Mouse (Mus musculus) intestine, postnatal 0 days (tissue): ENCODE results near the gene Rpusd2. TPM values are rescaled to one million over a fixed set of nuclear protein-coding genes. Genes with fewer than 3 reads are reported as not detected.

ENCODE experiments used
- ATAC-seq: fragments of 200-750 bp; cut with Nextera tagmentation; 2 replicates; pipeline ENCODE4 v1.8.0; 2017; ENCODE audit warnings: mild to moderate bottlenecking, moderate TSS enrichment, moderate library complexity
- H3K27ac ChIP-seq: fragments of 300-500 bp; sonication (generic); 2 replicates; pipeline ENCODE4 v1.5.1; 2014; ENCODE audit warnings: mild to moderate bottlenecking, low read depth, low read length, moderate library complexity
- H3K27me3 ChIP-seq: fragments of 300-500 bp; sonication (generic); replicated peaks from 2 replicates; pipeline ENCODE4 v1.6.1; 2014; ENCODE audit warnings: low read length, mixed read lengths; ENCODE audit not compliant: control insufficient read depth, insufficient read depth
- H3K36me3 ChIP-seq: fragments of 300-500 bp; sonication (generic); 2 replicates; pipeline ENCODE4 v1.6.1; 2014; ENCODE audit warnings: mild to moderate bottlenecking, moderate library complexity; ENCODE audit not compliant: control insufficient read depth, insufficient read depth
- H3K4me1 ChIP-seq: fragments of 300-500 bp; sonication (generic); replicated peaks from 2 replicates; pipeline ENCODE4 v1.6.1; 2014; ENCODE audit warnings: antibody characterized with exemption, low read length, mixed read lengths; ENCODE audit not compliant: control insufficient read depth, insufficient read depth
- H3K4me2 ChIP-seq: fragments of 300-500 bp; sonication (generic); replicated peaks from 2 replicates; pipeline ENCODE4 v1.6.1; 2014; ENCODE audit warnings: low read depth, mild to moderate bottlenecking, moderate library complexity
- H3K4me3 ChIP-seq: fragments of 300-500 bp; sonication (generic); 2 replicates; pipeline ENCODE4 v1.5.1; 2014; ENCODE audit warnings: low read depth, low read length
- H3K9ac ChIP-seq: fragments of 300-500 bp; sonication (generic); 2 replicates; pipeline ENCODE4 v1.6.1; 2014; ENCODE audit warnings: mild to moderate bottlenecking, low read depth, low read length
- H3K9me3 ChIP-seq: fragments of 300-500 bp; sonication (generic); 2 replicates; pipeline ENCODE4 v1.6.1; 2016; ENCODE audit warnings: mixed run types; ENCODE audit not compliant: control insufficient read depth
- CTCF ChIP-seq: sonication (generic); IDR thresholded peaks from 2 replicates; pipeline ENCODE4 v1.5.1; 2016; ENCODE audit warnings: low read depth, mild to moderate bottlenecking, control low read depth, antibody characterized with exemption, moderate library complexity
- WGBS: fragments of 180-500 bp; shearing (Covaris S2); extraction: QIAGEN DNeasy Blood & Tissue Kit; methylation state at CpG from one replicate; pipeline ENCODE4 v1.1.7; 2014; 5-methylcytosine and 5-hydroxymethylcytosine counted together
- polyA plus RNA-seq: library from polyadenylated mRNA; unstranded; fragments of >200 nt; fragmentation: Nextera tagmentation; extraction: Ambion mirVana; gene quantifications from 2 replicates; pipeline ENCODE4 v1.2.1, GENCODE M21; 2015

Rpusd2 gene
- polyA plus RNA-seq, 1 experiment from 2014 or later = 1.2 TPM

DNA sequence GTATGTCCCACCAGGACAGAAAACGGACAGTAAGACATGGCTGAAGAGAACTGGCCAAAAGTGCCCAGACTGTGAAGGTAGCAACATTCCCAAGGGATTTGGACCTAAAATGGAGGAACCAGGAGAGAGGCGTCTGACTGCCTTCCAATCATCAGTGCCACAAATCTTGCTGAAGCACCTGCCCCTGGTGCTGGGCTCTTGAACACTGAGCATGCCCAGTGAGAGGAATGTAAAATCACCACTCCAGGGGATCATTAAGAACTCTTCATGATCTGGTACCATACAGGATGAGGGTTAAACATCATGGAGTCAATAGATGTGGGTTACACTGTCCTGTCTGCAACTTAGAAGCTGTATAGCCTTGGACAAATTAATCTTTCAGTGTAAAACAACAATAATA lies 10.6 kb downstream of the Rpusd2 start:
- Histone ChIP-seq H3K36me3 (no peaks in the 10 kb centered on the region), H3K9ac (no peak overlapping the region), H3K27ac (no peak overlapping the region), H3K9me3 (no peaks in the 10 kb centered on the region), H3K27me3 (no peaks in the 10 kb centered on the region), H3K4me2 (no peak overlapping the region), H3K4me1 (0 out of 2 replicates have a peak, but pooled peaks cover 9% of the 10 kb centered on the region), H3K4me3 (no peak overlapping the region)
- ATAC-seq = no peak
- WGBS = 79% methylated on average over 2 of the region's 2 CpGs
- no peak for TF ChIP-seq CTCF

DNA sequence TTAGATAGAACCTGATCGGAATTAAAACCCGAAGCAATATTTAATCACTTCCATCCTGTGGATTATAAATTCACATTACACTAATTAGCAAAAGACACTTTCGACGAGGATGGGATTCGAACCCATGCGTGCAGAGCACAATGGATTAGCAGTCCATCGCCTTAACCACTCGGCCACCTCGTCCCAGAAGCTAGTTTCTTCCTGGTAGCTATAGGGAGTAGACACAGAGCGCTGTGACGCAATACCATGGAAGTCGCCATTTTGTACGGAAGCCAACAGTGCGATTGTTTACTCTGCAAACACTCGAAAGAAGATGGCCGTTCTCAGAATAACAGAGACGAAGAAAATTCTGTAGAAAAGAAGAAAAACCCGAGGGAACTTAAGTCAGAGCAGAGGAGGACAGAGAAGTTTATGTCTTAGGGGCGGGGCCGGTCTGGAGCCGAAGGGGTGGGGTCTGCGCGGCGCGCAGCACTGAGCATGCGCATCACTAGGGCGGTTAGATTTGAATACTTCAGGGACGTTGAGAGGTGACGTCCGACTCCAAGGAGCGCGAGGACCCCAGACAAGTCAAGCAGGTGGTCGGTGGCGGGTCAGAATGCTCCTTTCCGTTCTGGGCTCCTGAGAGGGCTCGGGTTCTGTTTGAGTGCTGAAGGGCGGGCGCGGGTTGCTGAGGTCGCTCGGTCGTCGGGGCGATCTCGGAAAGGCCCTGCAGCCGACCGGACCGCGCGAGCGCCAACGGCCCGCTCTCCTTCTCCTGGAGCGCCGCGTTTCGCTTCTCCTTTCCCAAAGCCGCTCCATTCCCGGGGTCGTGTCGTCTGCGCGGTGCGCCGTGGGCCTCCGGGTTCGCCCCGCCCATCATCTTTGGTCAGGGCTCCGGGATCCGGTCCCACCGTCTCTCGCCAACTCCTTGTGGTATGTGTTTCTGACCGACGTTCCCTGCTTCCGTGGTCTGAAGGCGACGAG lies 12.3 kb downstream of the Rpusd2 start, which contains the start of gene Knl1:
Knl1 (plus strand) TSS at position 471 of the 963 bp plus-strand sequence.
- H3K36me3 ChIP-seq = no peaks in the 10 kb centered on the region
- peak within 1 kb of the TSS; percentile 78 for H3K9ac ChIP-seq
- no peaks in the 10 kb centered on the region for H3K9me3 ChIP-seq
- no peak for TF ChIP-seq CTCF
- 0 out of 2 replicates have a peak, but pooled peaks cover 9% of the 10 kb centered on the region for H3K4me1 ChIP-seq
- peak within 1 kb of the TSS; percentile 76 for H3K27ac ChIP-seq
- peak within 1 kb of the TSS; percentile 90 for H3K4me3 ChIP-seq
- peak; percentile 91 for ATAC-seq
- WGBS = under 1% methylated on average over 66 of the region's 77 CpGs
- peak within 1 kb of the TSS; percentile 70 for H3K4me2 ChIP-seq
- H3K27me3 ChIP-seq = no peaks in the 10 kb centered on the region

DNA sequence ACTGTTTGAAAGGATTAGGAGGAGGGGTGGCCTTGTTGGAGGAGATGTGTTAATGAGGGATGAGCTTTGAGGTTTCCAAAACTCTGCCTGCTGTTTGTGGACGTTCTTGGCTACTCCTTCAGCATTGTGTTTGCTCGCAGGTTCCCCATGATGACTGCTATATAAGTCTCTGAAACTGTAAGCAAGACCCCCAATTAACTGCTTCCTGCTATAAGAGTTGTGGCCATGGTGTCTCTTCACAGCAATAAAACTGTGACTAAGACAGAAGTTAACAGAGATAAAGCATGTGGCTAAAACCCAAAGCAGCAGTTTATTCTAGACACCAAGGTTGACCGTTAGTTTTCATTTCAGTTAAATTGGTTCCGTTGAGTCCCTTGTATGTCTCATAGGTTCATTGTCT lies 13.3 kb downstream of the Rpusd2 start:
- Histone ChIP-seq H3K36me3 (no peaks in the 10 kb centered on the region), H3K4me3 (peak overlapping the region; percentile 90), H3K9ac (peak overlapping the region; percentile 78), H3K4me1 (0 out of 2 replicates have a peak, but pooled peaks cover 9% of the 10 kb centered on the region), H3K9me3 (no peaks in the 10 kb centered on the region), H3K4me2 (peak overlapping the region; percentile 70), H3K27ac (no peak overlapping the region), H3K27me3 (no peaks in the 10 kb centered on the region)
- no peak for TF ChIP-seq CTCF
- 13% methylated on average over 4 of the region's 4 CpGs for WGBS
- no peak for ATAC-seq

DNA sequence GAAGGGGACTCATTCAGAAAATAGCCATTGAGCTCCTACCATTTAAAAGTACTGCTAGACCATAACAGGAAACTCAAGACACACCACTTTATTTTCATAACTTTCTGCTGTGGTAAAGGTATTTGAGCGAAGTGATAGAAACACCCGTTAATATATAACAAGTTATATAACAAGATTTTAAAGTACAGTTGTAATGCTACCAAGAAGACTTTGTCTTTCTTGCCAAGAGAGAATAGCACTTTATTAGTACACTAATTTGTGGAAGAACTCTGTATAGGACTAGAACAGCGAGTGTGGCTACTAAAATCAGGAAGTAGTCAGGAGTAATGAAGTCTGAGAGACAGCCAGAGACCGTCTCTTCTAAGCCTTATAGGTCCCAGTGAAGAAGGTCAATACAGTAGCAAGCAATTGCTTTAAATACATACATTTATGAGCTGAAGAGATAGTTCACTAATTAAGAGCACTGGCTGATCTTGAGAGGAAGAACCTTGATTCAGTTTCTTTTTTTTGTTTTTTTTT lies 15.6 kb downstream of the Rpusd2 start:
- H3K27ac ChIP-seq = no peak overlapping the region
- H3K4me1 ChIP-seq = 0 out of 2 replicates have a peak, but pooled peaks cover 9% of the 10 kb centered on the region
- H3K4me3 ChIP-seq = no peak overlapping the region
- H3K4me2 ChIP-seq = no peak overlapping the region
- 45% methylated on average over 4 of the region's 4 CpGs for WGBS
- H3K27me3 ChIP-seq = no peaks in the 10 kb centered on the region
- ATAC-seq = no peak
- H3K9ac ChIP-seq = no peak overlapping the region
- no peaks in the 10 kb centered on the region for H3K36me3 ChIP-seq
- no peaks in the 10 kb centered on the region for H3K9me3 ChIP-seq
- TF ChIP-seq CTCF = no peak

DNA sequence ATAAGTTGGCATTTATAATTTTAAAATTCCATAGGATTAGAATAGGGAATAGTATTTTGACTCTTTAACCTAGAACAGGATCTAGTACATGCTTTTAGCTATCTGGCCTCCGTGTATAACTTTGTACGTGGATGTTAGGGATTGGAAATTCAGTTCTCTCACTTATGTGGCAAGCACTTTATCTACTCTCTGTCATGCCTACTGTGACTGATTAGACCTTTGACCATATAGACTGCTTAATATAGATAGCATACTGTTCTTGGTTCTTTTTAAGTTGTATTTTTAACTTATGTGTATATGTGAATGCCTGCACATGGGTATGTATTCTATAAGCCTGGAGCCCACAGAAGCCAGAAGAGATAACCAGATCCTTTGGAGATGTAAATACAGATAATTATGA lies 25.5 kb downstream of the Rpusd2 start:
- no peak overlapping the region for H3K4me2 ChIP-seq
- 77% methylated on average over 2 of the region's 2 CpGs for WGBS

DNA sequence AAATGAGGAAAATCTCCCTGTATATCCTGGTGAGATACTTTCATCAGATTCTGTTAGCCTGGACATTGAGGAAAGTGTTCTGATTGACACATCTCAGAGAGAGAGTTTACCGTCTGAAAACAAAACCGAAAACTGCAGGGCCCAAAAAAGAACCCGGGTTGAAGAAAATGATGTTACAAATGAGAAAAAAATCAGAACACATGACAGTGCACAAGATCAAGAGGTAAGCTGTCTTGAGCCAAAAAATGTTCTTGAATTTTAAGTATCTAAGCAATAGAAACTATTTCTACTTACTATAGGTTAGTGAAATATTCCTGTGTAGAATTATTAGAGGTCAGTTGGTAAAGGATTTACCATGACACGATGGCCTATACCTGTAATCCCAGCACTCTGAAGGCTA lies 37.8 kb downstream of the Rpusd2 start:
- TF ChIP-seq CTCF = no peak
- H3K4me2 ChIP-seq = no peak overlapping the region
- H3K4me1 ChIP-seq = no peaks in the 10 kb centered on the region
- H3K9me3 ChIP-seq = no peaks in the 10 kb centered on the region
- H3K36me3 ChIP-seq = peaks cover 26% of the 10 kb centered on the region
- no peak overlapping the region for H3K9ac ChIP-seq
- H3K27ac ChIP-seq = no peak overlapping the region
- H3K4me3 ChIP-seq = no peak overlapping the region
- no peaks in the 10 kb centered on the region for H3K27me3 ChIP-seq
- 90% methylated on average over 4 of the region's 4 CpGs for WGBS
- no peak for ATAC-seq

More for the DNA sequence above, 25.5 kb downstream of the Rpusd2 start:
- H3K9me3 ChIP-seq = no peaks in the 10 kb centered on the region
- no peak overlapping the region for H3K4me3 ChIP-seq
- H3K27me3 ChIP-seq = no peaks in the 10 kb centered on the region
- no peak overlapping the region for H3K9ac ChIP-seq
- H3K27ac ChIP-seq = no peak overlapping the region
- no peaks in the 10 kb centered on the region for H3K4me1 ChIP-seq
- no peak for TF ChIP-seq CTCF
- peaks cover 14% of the 10 kb centered on the region for H3K36me3 ChIP-seq
- no peak for ATAC-seq
